Mouse (Mus musculus) lung, postnatal 25 days (tissue): ENCODE measurements at regions not wholly inside any gene's neighbourhood (a gene's known extent, or its start where the extent isn't known, plus 50 kb on each side); places are given as distances from the start of the nearest gene placed in this dataset.
"Not testable (repeated sequence)": the region's sequence is repeated elsewhere in the genome, so short reads cannot be mapped to it uniquely, and the experiment has no call there.

Experiments
- DNase-seq: peaks from one replicate; pipeline ENCODE4 v3.0.0; 2022; ENCODE audit warnings: low spot score

DNA sequence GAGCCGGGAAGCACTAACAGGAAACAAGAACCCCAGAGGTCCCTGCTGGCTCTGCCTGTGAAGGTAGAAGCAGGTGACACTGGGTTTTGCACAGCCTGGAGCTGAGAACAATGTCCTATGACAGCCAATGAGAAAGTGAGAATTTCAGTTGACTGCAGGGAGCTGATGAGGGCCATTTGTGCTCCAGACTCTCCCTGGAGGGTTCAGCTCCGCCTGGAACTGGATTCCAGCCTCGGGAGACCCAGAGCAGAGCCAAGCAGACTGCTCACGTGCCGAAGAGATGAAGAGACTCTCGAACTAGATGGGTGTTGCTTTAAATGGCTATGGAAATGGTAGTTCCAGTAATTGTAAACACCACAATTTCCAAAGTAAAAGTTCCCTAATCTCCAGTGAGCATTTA lies 93.5 kb downstream of the Cand1 start:
- DNase-seq, result no peak

DNA sequence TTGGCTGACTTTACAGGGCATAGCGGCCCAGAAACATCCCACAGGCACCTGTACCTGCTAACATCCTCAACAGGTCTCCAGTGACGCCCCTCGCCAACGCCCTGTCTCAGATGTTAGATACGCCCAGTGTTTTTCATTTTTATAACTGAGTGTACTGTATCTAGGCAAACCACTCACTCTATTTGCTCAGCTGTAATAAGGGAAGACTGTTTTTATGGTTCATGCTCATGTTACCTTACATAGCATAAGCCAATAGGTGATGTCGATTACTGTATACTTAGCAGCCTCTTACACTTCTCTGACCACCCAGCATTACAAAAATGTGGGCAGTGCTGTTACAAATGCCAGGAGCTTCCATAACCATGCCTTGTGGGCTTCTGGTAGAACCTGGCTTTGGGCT lies 97.0 kb downstream of the Cand1 start:
- DNase-seq, result peak; percentile 18

DNA sequence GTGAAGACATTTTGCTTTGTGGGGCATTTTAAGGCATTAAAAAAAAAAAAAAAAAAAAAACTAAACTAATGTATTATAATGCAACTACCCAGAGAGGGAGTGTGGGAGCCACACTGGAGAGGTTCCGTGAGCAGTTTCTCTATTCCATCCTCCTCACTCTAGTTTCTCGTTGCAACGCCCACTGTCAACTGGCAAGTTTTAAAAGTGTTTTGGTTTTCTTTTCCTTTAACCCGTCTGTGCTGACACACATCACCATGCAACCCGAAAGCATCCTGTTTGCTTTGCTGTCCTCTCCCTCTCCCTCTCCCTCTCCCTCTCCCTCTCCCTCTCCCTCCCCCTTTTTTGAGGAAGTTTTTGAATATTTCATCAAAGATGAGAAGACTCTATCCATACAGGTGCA lies 97.5 kb downstream of the Cand1 start:
- DNase-seq, result no peak

DNA sequence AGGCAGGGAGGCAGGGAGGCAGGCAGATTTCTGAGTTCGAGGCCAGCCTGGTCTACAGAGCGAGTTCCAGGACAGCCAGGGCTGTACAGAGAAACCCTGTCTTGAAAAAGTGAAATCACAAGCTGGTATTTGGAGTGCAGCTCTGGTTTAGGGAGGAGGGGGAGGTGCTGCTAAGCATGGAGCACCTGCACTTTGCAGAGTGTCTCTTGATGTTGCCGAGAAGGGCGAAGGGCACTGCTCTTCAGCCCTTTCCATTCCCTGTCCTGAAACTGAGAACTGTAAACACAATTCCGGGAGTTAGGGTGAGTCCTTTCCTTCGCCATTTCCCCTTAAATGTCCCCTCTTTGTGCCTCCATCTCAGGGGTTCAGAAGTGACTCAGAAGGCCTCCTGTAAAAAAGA lies 101.6 kb downstream of the Cand1 start:
- no peak for DNase-seq

DNA sequence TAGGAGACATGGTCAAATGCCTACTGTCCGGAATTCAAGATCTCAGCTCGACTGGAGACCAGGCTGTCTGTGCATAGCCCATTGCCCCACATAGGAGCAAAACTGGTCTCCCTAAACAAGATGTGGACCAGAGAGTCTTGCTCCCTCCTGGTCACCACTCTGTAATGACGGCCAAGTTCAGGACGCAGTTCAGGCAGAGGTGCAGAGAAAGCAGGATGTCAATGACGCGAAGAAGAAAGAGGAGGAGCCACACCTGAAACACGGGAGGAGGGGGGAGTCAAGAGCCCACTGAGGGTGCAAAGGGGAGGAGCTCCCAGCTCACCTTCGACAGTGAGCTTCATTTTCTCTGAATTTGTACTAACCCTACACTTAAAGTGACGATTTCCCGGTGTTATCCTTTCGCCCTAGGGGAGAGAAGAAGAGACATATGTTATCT lies 104.3 kb downstream of the Cand1 start:
- no peak for DNase-seq

DNA sequence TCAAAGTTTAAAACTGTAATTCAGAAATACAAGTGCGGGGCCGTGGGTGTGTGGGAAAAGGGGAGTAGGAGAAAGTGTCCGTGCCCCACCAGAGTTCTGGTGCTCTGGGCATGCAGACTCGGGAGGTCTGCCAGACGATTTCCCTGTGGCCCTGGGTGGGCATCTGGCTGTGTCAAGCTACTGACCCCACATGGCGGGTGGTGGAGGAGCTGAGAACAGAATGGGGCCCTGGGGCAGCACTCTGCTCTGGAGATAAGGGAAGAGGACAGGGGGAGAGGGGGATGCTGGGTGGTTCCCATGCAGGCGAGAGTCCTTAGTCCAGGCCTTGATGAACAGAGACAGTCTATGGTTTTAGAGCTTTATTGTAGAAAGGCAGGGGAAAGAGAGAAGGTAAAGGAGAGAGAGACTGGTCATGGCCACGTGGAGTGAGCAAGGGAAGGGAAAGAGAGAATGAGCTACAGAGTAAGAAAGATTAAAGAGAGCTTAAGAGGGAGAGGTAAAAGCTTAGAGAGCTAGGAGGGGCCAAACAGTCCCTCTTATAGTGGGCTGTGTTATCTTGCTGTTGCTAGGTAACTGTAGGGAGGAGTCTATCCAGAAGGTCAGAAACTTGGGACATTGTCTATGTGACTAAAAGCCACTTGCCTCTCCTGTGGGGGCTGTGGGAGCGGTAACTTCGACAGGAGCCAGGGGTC lies 104.9 kb downstream of the Cand1 start:
- DNase-seq, result no peak

DNA sequence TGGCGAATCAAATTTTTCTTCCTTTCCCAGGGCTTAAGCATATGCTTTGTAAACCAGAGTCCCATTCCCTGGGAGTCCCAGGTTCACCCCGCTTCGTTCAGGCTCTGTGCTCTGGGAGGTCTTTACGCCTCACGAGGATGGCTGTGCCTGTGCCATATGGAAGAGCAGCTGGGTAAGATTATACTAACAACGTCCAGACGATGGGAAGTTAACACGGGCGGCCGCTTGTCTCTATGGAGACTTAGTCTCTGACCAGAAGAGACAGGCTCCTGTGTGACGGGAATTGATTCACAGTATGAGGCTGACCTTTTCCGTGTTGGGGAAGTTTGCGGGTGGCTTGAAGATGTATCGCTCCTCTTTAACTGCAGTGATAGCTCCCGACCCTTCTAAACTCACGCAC lies 107.9 kb downstream of the Cand1 start:
- no peak for DNase-seq

DNA sequence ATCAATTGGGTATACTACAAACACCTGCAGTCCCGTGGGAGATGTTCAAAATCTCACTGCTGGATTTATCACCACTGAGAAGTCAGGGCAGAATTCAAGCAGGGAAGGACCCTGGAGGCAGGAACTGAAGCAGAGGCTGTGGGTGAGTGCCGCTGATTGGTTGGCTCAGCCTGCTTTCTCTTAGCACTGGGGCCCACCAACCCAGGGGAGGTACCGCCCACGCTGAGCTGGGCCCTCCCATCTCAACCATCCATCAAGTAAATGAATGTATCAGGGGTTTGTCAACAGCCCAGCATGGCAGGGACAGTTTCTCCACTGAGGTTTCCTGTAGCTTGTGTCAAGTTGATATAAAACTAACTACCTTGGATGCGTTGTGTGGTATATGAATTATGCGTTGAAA lies 109.2 kb downstream of the Cand1 start:
- no peak for DNase-seq

DNA sequence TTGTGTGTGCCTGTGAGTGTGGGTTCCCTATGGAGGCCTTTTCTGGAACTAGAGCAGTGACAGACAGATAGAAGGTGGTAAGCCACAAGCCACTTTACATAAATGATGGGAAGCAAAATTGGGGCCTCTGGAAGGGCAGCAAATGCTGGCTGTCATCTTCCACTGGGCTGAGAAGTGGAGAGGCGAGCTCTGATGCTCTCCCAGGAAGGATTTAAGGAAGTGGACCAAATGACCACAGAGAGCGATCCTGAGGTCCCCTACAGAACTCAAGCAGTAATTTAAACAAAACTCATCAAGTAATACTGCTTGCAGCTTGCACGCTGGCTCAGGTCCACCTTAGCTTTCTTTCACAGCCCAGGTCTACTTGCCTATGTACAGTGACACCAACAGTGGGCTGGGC lies 111.8 kb downstream of the Cand1 start:
- DNase-seq, result no peak

DNA sequence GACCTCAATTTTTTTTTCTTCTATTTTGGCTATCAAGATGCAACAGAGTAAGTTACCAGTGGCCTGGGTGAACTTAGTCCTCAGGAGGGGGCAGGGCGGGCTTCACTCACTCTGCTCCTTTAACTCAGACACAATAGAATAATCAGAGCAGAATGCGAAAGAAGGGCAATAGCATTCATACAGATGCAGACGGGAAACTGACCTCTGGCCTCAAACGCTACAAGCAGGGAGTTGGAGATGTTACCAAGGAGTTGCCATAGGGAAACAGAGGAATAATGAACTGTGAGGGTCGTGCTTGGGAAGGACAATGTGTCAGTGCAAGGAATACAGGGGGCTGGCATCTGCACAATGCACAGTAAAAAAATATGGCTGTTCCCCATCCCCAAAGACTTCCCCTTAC lies 116.3 kb downstream of the Cand1 start:
- DNase-seq, result no peak

DNA sequence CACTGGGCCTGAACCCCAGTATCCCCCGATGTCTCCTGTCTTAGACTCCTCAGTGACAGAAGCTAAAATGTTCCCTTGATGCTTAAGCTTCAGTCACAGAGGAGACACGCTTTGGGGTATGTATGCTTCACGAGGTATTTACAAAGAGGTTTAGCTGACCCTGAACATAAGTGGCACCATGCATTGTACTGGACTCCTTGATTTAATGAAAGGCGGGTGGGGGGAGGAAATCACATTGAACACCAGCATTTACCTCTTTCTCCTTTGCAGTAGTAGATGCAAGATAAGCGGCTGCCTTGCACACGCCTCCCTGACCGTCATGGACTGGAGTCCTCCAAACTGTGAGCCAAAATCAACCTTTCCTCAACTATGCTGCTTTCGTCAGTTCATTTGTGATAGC lies 117.5 kb downstream of the Cand1 start:
- no peak for DNase-seq

DNA sequence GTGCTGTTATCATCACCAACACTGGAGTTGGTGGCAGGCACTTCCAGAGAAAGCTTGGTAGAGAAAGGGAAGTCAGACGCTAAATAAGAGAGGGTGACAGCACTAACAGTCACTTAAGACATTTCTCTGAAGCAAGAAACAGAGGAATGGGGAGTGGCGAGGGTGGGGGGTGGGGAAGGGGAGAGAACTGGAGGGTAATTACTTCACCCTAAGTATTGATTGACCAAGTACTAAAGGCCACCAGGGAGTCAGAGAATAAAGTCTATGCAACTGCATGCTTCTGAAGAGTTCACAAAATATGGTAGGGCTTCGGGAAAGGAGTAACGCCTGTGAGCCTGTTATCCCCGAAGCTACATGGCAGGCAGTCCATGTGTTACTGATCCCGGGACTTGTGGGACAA lies 118.3 kb downstream of the Cand1 start:
- no peak for DNase-seq

DNA sequence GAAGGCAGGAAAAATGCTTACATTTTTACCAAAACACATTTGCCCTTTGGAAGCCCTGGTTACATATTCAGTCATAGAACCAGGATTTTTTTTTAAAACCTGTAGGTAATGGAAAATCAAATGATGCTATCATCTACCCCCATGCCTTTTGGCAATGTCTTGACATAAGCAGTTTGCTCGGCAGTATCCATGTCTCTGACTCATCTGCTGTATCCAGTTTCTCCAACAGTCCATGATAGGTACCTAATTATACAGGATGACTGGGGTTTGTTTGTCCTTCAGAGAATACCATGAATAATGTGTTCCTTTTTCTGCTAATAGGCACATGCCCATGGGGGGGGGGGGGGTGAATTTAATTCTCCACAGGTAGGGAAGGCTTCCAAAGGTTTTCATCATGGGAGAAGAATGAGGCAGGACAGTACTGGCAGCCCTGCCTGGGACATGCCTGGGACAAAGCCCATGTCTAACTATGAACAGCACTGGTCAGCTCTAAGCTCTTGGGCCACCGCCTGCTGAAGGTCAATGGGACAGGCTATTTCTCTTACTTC lies 122.9 kb downstream of the Cand1 start:
- no peak for DNase-seq

DNA sequence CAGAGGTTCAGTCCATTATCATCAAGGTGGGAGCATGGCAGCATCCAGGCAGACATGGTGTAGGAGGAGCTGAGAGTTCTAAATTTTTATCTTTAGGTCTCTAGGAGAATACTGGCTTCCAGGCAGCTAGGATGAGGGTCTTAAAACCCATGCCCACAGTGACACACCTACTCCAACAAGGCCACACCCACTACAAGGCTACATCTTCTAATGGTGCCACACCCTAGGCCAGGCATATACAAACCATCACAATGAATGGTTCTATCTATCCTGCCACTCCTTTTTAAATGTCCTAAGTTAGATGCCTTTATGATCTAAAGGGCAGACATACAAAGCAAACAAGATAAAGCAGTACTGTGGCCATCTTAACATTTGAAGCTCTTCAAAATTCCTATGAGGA lies 124.7 kb downstream of the Cand1 start:
- DNase-seq, result not testable (repeated sequence)

DNA sequence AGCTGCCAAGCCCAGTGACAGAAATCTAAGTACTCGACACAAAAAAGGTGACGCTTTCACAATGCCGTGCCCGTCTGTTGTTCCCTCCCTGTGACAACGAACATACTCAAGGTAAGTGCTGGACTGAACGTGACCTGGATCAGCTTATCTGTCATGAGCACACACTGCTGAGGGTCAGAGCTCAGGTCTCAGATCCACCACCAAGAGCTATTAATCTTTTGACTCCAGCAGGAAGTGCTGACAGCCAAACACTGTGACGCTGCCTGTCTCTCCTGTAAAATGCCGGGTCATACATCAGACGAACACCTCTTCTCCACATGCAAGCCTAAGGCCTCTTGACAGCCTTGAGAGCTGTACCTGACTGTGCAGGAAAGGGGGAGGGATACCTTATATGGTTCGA lies 125.2 kb downstream of the Cand1 start:
- no peak for DNase-seq

DNA sequence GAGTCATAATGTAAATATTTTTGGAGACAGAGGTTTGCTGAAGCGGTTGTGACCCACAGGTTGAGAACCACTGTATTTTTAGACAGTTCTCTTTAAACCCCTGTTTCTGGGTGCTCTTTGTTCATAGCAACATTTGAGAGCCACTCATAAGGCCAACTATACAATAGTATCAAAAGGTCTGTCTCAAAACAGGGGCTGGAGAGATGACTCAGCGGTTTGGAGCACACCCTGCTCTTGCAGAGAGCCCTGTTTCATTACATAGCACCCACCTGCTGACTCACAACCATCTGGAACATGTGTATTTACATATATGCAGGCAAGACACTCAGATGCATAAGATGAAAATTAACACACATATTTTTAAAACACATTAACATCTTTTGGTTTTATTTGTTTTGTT lies 128.0 kb downstream of the Cand1 start:
- DNase-seq, result no peak

DNA sequence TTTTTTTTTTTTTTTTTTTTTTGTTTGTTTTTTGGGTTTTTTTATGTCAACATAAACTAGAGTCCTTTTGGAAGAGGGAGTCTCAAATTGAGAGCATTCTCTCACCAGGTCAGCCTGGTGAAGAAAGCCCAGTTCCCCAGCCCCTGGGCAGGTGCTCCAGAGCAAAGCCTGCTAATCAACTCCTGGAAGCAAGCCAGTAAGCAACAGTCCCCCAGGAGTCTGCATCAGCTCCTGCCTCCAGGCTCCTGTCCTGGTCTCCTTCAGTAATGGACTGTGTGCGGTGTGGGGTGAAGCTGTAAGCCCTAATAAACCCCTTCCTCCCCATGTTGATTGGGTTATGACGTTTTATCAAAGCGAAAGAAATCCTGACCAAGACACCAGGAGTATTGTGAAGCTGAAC lies 128.4 kb downstream of the Cand1 start:
- no peak for DNase-seq

DNA sequence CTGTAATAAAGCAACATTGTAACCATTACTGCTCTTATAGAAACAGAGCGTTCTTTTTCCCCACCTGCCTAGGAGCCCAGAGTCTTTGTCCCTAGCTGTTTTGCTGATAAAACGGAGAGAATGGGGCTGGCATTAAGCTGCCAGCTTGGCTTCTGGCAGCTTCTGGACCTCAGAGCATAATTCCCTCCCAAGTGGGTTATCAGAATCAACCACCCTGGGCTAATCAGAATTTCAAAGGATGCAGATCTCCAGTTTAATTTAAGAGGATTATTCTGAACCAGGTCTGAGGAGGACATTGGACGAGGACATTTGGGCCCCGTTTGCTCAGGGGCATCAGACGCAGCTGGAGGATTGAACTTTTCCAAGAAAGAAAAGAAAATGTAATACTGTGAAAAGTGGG lies 129.2 kb downstream of the Cand1 start:
- no peak for DNase-seq

DNA sequence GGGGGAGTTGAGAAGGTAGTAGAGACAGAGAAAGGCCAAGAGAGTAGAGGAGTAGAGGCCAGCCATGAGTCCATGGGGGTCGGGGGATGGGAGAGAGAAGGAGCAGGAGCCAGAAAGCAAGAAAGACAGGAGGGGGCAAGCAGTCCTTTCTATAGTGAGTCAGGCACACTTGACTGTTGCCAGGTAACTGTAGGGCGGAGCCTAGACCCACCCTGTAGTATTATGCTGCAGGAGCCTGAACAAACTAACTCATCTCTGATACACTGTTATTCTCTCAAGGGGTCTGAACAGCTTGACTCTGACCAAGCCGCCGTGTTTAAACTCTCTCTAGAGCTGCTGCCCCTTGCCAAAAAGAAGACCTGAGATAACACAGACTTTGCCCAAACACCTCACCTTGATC lies 130.6 kb downstream of the Cand1 start:
- DNase-seq, result no peak

DNA sequence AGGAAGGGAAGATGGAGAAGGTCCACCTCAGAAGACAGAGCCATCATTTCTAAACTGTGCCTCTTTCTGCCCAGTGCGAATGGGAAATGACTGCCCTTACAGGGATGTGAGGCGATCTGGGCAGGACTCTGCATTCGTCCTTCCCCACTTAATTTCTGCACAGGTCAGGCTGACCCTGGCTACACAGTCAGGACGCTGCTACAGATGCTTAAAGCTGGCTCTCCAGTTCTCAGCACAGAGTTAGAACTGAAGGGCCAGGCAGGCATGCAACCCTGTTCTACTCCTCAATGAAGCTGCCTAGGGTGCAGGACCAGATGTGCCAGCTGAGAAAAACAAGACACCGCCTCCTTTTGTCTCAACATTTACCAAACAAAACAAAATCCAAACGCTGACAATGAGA lies 132.1 kb downstream of the Cand1 start:
- DNase-seq, result no peak

DNA sequence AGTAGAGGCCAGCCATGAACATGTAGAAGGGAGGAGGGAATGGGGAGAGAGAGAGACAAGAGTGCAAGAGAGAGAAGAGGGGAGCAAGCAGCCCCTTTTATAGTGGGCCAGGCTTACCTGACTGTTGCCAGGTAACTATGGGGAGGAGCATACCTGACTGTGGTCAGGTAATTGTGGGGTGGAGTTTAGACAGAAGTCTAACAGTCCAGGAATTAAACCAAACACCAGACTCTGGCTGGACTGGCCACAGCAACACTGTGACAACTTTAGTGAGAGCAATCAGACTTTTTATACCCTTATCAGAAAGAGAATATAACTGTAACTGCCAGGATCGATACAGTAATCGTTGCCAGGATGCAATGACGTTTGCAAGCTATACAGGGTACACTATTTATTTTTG lies 133.8 kb downstream of the Cand1 start:
- DNase-seq, result no peak

DNA sequence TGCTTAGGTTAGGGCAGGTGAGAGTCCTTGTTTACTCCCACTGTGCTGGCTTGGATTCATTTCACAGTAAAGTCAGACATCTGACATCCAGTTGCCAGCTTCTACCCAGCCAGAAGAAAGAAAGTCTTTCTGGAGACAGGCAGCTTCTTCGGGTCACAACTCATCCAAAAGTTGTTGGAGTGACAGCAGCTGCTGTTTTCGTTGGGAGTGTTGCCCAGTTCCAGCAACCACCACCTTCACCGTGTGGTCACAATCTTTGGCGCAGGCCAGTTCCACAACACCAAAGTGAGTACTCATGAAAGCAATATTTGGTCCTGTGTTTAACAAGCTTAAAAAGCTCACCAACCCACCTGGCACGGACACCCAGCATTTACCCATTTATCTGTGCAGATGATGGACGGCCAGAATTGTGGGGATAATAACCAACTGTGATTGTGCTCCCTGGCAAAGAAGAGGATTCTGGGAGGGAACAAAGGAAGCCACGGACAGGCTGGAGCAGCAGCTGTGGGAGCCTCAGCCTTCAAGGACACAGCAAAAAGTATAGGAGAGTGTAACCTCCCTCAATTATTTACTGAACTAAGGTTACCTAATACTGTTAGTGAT lies 134.5 kb downstream of the Cand1 start:
- DNase-seq, result no peak

DNA sequence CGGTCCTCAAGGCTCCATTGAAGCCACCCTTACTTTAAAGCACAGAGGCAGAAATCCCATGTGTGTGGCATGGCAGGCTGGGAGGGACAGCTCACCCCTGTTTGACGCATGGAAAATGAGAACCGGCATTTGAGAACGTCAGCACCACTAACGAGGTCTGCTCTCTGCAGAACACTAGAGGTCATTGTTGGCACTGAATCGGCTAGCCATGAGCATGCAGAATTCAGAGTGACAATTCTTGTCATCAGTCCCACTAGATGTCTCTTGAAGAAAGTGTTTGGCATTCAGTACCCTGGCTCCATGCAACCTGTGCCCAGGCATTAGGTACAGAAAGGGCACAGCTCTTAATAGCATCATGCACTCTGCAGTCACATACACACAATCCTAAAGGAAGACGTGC lies 139.3 kb downstream of the Cand1 start:
- no peak for DNase-seq
